Mouse (Mus musculus) midbrain, postnatal 0 days (tissue): ENCODE data around the gene Gm44790. TPM values are rescaled to one million over a fixed set of nuclear protein-coding genes. Genes with fewer than 3 reads are reported as not detected.
A peak's percentile ranks its signal among the peaks of the same experiment; 100 is the strongest.

Source experiments
- ATAC-seq: fragments of 200-750 bp; cut with Nextera tagmentation; 2 replicates; pipeline ENCODE4 v1.8.0; 2017; ENCODE audit warnings: moderate number of reproducible peaks, mild to moderate bottlenecking, moderate TSS enrichment, moderate library complexity; ENCODE audit not compliant: low FRiP score
- DNase-seq: peaks from one replicate; pipeline ENCODE4 v3.0.0-alpha.2; 2015; ENCODE audit warnings: low spot score
- H3K27ac ChIP-seq: fragments of 300-500 bp; sonication (generic); 2 replicates; pipeline ENCODE4 v1.5.1; 2014; ENCODE audit warnings: low read depth, mild to moderate bottlenecking, low read length, mixed read lengths
- H3K27me3 ChIP-seq: fragments of 300-500 bp; sonication (generic); 2 replicates; pipeline ENCODE4 v1.6.1; 2014; ENCODE audit warnings: low read length, control low read depth, mixed read lengths; ENCODE audit not compliant: insufficient read depth
- H3K36me3 ChIP-seq: fragments of 300-500 bp; sonication (generic); 2 replicates; pipeline ENCODE4 v1.6.1; 2014; ENCODE audit warnings: low read length, control low read depth, mixed read lengths; ENCODE audit not compliant: insufficient read depth
- H3K4me1 ChIP-seq: fragments of 300-500 bp; sonication (generic); 2 replicates; pipeline ENCODE4 v1.6.1; 2014; ENCODE audit warnings: mild to moderate bottlenecking, control low read depth, antibody characterized with exemption, low read length, mixed read lengths; ENCODE audit not compliant: insufficient read depth
- H3K4me2 ChIP-seq: fragments of 300-500 bp; sonication (generic); 2 replicates; pipeline ENCODE4 v1.6.1; 2014; ENCODE audit warnings: low read depth, mild to moderate bottlenecking, low read length, mixed read lengths; ENCODE audit not compliant: poor library complexity, severe bottlenecking
- H3K4me3 ChIP-seq: fragments of 300-500 bp; sonication (generic); 2 replicates; pipeline ENCODE4 v1.5.1; 2014; ENCODE audit warnings: low read depth, mild to moderate bottlenecking, low read length, moderate library complexity
- H3K9ac ChIP-seq: fragments of 300-500 bp; sonication (generic); replicated peaks from 2 replicates; pipeline ENCODE4 v1.6.1; 2014; ENCODE audit warnings: mild to moderate bottlenecking, low read length, moderate library complexity, mixed read lengths; ENCODE audit not compliant: poor library complexity, severe bottlenecking
- H3K9me3 ChIP-seq: fragments of 300-500 bp; sonication (generic); 2 replicates; pipeline ENCODE4 v1.6.1; 2016; ENCODE audit warnings: low read length, control low read depth
- CTCF ChIP-seq: IDR thresholded peaks from 2 replicates; pipeline ENCODE4 v1.5.1; 2016; ENCODE audit warnings: antibody characterized with exemption, mild to moderate bottlenecking
- WGBS: fragments of 180-500 bp; shearing (Covaris S2); extraction: QIAGEN DNeasy Blood & Tissue Kit; methylation state at CpG from one replicate; pipeline ENCODE4 v1.1.7; 2014; 5-methylcytosine and 5-hydroxymethylcytosine counted together
- polyA plus RNA-seq: library from polyadenylated mRNA; unstranded; fragments of >200 nt; fragmentation: Nextera tagmentation; extraction: Ambion mirVana; gene quantifications from 2 replicates; pipeline ENCODE4 v1.2.1, GENCODE M21; 2015
- total RNA-seq: library from RNA; depleted of rRNA; stranded (reverse); fragments of >200 nt; gene quantifications from 2 replicates; pipeline ENCODE4 v1.2.3, GENCODE M21; 2014

Gene Gm44790
- total and polyA plus RNA-seq, 2 experiments from 2014 or later = 1.8 to 6.0 TPM

GRCm38 (mm10) chr6:86385362-86386104 lies 40.9 kb upstream of the Gm44790 start:
- no peak for ATAC-seq
- no peak for TF ChIP-seq CTCF

GRCm38 (mm10) chr6:86387313-86387712 lies 39.1 kb upstream of the Gm44790 start:
- peaks cover 49% of the 10 kb centered on the region for H3K36me3 ChIP-seq
- no peaks in the 10 kb centered on the region for H3K27me3 ChIP-seq
- H3K9ac ChIP-seq = 0 out of 2 replicates have a peak overlapping the region, but pooled peaks have one; percentile 29
- H3K4me3 ChIP-seq = no peak overlapping the region
- no peak overlapping the region for H3K4me2 ChIP-seq
- TF ChIP-seq CTCF = no peak
- no peak for ATAC-seq
- WGBS = 78% methylated on average over 12 of the region's 12 CpGs
- no peak overlapping the region for H3K27ac ChIP-seq
- no peak for DNase-seq
- no peaks in the 10 kb centered on the region for H3K4me1 ChIP-seq
- no peaks in the 10 kb centered on the region for H3K9me3 ChIP-seq

More at GRCm38 (mm10) chr6:86385362-86386104, 40.9 kb upstream of the Gm44790 start:
- DNase-seq = no peak
- H3K27ac ChIP-seq = no peak overlapping the region
- no peak overlapping the region for H3K9ac ChIP-seq
- H3K27me3 ChIP-seq = no peaks in the 10 kb centered on the region
- no peak overlapping the region for H3K4me2 ChIP-seq
- H3K36me3 ChIP-seq = peaks cover 35% of the 10 kb centered on the region
- no peaks in the 10 kb centered on the region for H3K4me1 ChIP-seq
- H3K9me3 ChIP-seq = no peaks in the 10 kb centered on the region
- WGBS = 88% methylated on average over 5 of the region's 5 CpGs
- no peak overlapping the region for H3K4me3 ChIP-seq

- H3K9me3 ChIP-seq = no peaks in the 10 kb centered on the region
- no peak overlapping the region for H3K4me2 ChIP-seq
- DNase-seq = no peak
- no peak for ATAC-seq
- peaks cover 47% of the 10 kb centered on the region for H3K36me3 ChIP-seq
- no peaks in the 10 kb centered on the region for H3K27me3 ChIP-seq
- WGBS = 87% methylated on average over 18 of the region's 18 CpGs
- H3K27ac ChIP-seq = no peak overlapping the region
- H3K9ac ChIP-seq = no peak overlapping the region
- no peaks in the 10 kb centered on the region for H3K4me1 ChIP-seq
- no peak overlapping the region for H3K4me3 ChIP-seq
- TF ChIP-seq CTCF = no peak
These were observed 38.0 kb upstream of the Gm44790 start for GRCm38 (mm10) chr6:86388461-86388860.

- Histone ChIP-seq H3K4me1 (peaks cover 8% of the 10 kb centered on the region; the same call in 1 of the 2 replicates), H3K27ac (no peak overlapping the region), H3K36me3 (peaks cover 41% of the 10 kb centered on the region), H3K9ac (no peak overlapping the region), H3K4me2 (no peak overlapping the region), H3K9me3 (no peaks in the 10 kb centered on the region), H3K27me3 (no peaks in the 10 kb centered on the region), H3K4me3 (no peak overlapping the region)
- no peak for ATAC-seq
- TF ChIP-seq CTCF = peak; percentile 61
- no peak for DNase-seq
- 97% methylated on average over 5 of the region's 5 CpGs for WGBS
These were observed 35.1 kb upstream of the Gm44790 start for GRCm38 (mm10) chr6:86391326-86391725.

- Histone ChIP-seq H3K9ac (no peak overlapping the region), H3K36me3 (peaks cover 32% of the 10 kb centered on the region), H3K4me2 (no peak overlapping the region), H3K9me3 (no peaks in the 10 kb centered on the region), H3K4me3 (no peak overlapping the region), H3K27ac (no peak overlapping the region), H3K27me3 (no peaks in the 10 kb centered on the region), H3K4me1 (peaks cover 8% of the 10 kb centered on the region; the same call in 1 of the 2 replicates)
- DNase-seq (no peak), ATAC-seq (no peak)
- TF ChIP-seq CTCF = peak; percentile 43
- 100% methylated on average over 1 of the region's 1 CpGs for WGBS
These were observed 33.3 kb upstream of the Gm44790 start for GRCm38 (mm10) chr6:86393187-86393586.

GRCm38 (mm10) chr6:86394078-86394720 lies 32.3 kb upstream of the Gm44790 start:
- no peak overlapping the region for H3K4me2 ChIP-seq
- TF ChIP-seq CTCF = no peak
- H3K9ac ChIP-seq = no peak overlapping the region
- DNase-seq (no peak), ATAC-seq (no peak)
- no peak overlapping the region for H3K27ac ChIP-seq
- no peaks in the 10 kb centered on the region for H3K27me3 ChIP-seq
- WGBS = 94% methylated on average over 17 of the region's 17 CpGs
- H3K4me3 ChIP-seq = no peak overlapping the region
- peaks cover 8% of the 10 kb centered on the region; the same call in 1 of the 2 replicates for H3K4me1 ChIP-seq
- no peaks in the 10 kb centered on the region for H3K9me3 ChIP-seq
- H3K36me3 ChIP-seq = peaks cover 22% of the 10 kb centered on the region
